Mouse (Mus musculus) forebrain, embryonic 11.5 days (tissue): ENCODE data around the gene Krt42. TPM values are rescaled to one million over a fixed set of nuclear protein-coding genes. Genes with fewer than 3 reads are reported as not detected.
A peak's percentile ranks its signal among the peaks of the same experiment; 100 is the strongest.

Source experiments
- ATAC-seq: fragments of 200-750 bp; cut with Nextera tagmentation; replicated peaks from 2 replicates; pipeline ENCODE4 v1.8.0; 2017; ENCODE audit warnings: moderate TSS enrichment; ENCODE audit not compliant: low FRiP score
- DNase-seq: peaks from one replicate; pipeline ENCODE4 v3.0.0-alpha.2; 2017; ENCODE audit warnings: low spot score
- H3K27ac ChIP-seq: fragments of 300-500 bp; sonication (generic); 2 replicates; pipeline ENCODE4 v1.5.1; 2014; ENCODE audit warnings: low read depth, low read length
- H3K27me3 ChIP-seq: fragments of 300-500 bp; sonication (generic); 2 replicates; pipeline ENCODE4 v1.6.1; 2014; ENCODE audit warnings: mild to moderate bottlenecking, low read length, mixed read lengths; ENCODE audit not compliant: control insufficient read depth, insufficient read depth
- H3K36me3 ChIP-seq: fragments of 300-500 bp; sonication (generic); 2 replicates; pipeline ENCODE4 v1.6.1; 2014; ENCODE audit warnings: mild to moderate bottlenecking, low read length, moderate library complexity, mixed read lengths; ENCODE audit not compliant: control insufficient read depth, insufficient read depth
- H3K4me1 ChIP-seq: fragments of 300-500 bp; sonication (generic); replicated peaks from 2 replicates; pipeline ENCODE4 v1.6.1; 2014; ENCODE audit warnings: low read length, mixed read lengths; ENCODE audit not compliant: control insufficient read depth, insufficient read depth
- H3K4me2 ChIP-seq: fragments of 300-500 bp; sonication (generic); 2 replicates; pipeline ENCODE4 v1.6.1; 2014; ENCODE audit warnings: low read depth, mild to moderate bottlenecking, low read length, moderate library complexity, mixed read lengths; ENCODE audit not compliant: severe bottlenecking
- H3K4me3 ChIP-seq: fragments of 300-500 bp; sonication (generic); 2 replicates; pipeline ENCODE4 v1.5.1; 2014; ENCODE audit warnings: low read depth, low read length
- H3K9ac ChIP-seq: fragments of 300-500 bp; sonication (generic); 2 replicates; pipeline ENCODE4 v1.6.1; 2014; ENCODE audit warnings: low read length
- H3K9me3 ChIP-seq: fragments of 300-500 bp; sonication (generic); 2 replicates; pipeline ENCODE4 v1.6.1; 2016; ENCODE audit warnings: low read length, mixed read lengths; ENCODE audit not compliant: control insufficient read depth
- WGBS: fragments of 180-500 bp; shearing (Covaris S2); extraction: QIAGEN DNeasy Blood & Tissue Kit; methylation state at CpG from one replicate; pipeline ENCODE4 v1.1.7; 2014; 5-methylcytosine and 5-hydroxymethylcytosine counted together
- polyA plus RNA-seq: library from polyadenylated mRNA; unstranded; fragments of >200 nt; fragmentation: Nextera tagmentation; extraction: Ambion mirVana; gene quantifications from 2 replicates; pipeline ENCODE4 v1.2.1, GENCODE M21; 2014

Krt42 gene
- polyA plus RNA-seq, 1 experiment from 2014 or later: not detected

- H3K36me3 ChIP-seq: no peaks in the 10 kb centered on the region
Measured at GRCm38 (mm10) chr11:100288942-100289341, 19.3 kb upstream of the Krt42 start.

GRCm38 (mm10) chr11:100287024-100287423, 17.4 kb upstream of the Krt42 start:
- no peak overlapping the region for H3K9ac ChIP-seq
- no peak for ATAC-seq
- no peaks in the 10 kb centered on the region for H3K9me3 ChIP-seq
- WGBS: 31% methylated on average over 10 of the region's 10 CpGs
- H3K4me3 ChIP-seq: no peak overlapping the region
- H3K36me3 ChIP-seq: no peaks in the 10 kb centered on the region
- DNase-seq: no peak
- no peaks in the 10 kb centered on the region for H3K27me3 ChIP-seq
- peaks cover 5% of the 10 kb centered on the region; the same call in 1 of the 2 replicates for H3K4me1 ChIP-seq
- H3K4me2 ChIP-seq: no peak overlapping the region
- no peak overlapping the region for H3K27ac ChIP-seq

More at GRCm38 (mm10) chr11:100288942-100289341, 19.3 kb upstream of the Krt42 start:
- no peaks in the 10 kb centered on the region for H3K9me3 ChIP-seq
- DNase-seq (no peak), ATAC-seq (no peak)
- H3K4me1 ChIP-seq: peaks cover 5% of the 10 kb centered on the region; the same call in 1 of the 2 replicates
- H3K27me3 ChIP-seq: no peaks in the 10 kb centered on the region
- no peak overlapping the region for H3K9ac ChIP-seq
- H3K4me2 ChIP-seq: no peak overlapping the region
- H3K4me3 ChIP-seq: no peak overlapping the region
- WGBS: 87% methylated on average over 6 of the region's 6 CpGs
- H3K27ac ChIP-seq: no peak overlapping the region

DNA sequence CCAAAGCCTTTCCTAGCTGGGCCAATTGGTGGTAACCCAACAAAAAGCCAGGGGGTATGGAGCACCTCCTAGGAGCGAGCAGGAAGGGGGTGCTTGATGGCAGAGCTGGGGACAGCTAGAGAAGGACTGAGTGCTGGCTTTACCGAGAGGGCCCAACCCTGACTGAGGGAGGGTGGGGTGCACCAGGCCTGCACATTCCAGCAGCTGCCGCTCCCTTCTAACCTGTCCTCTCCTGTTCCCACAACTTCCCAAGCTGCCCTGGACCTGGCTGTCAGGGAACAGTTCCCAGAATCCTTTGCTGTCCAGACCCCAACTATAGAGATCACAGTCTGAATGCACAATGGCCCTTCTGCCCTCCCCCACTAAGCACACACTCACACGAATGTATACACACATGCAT, 15.3 kb upstream of the Krt42 start:
- no peak overlapping the region for H3K9ac ChIP-seq
- no peak overlapping the region for H3K4me2 ChIP-seq
- ATAC-seq (no peak), DNase-seq (no peak)
- H3K36me3 ChIP-seq: no peaks in the 10 kb centered on the region
- no peaks in the 10 kb centered on the region for H3K27me3 ChIP-seq
- no peak overlapping the region for H3K27ac ChIP-seq
- H3K4me1 ChIP-seq: 0 out of 2 replicates have a peak, but pooled peaks cover 2% of the 10 kb centered on the region
- 73% methylated on average over 4 of the region's 4 CpGs for WGBS
- H3K9me3 ChIP-seq: no peaks in the 10 kb centered on the region
- no peak overlapping the region for H3K4me3 ChIP-seq

DNA sequence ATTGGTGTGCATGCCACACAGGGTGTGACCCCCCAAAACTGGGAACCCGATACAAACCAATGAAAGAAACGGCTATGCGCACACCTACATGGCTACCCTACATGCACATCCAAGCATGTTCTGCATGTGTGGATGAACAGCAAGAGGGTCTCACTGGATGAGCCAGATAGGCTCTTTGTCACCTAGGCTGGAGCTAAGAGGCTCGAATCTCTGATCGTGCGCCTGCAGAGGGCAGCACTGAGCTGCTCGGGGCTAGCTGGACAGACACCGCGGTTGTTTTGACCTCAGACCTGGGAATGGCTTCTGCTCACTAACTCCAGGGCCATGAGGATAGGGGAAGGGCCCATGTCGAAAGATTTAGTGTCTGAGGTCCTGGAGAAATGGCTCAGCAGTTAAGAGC, 12.9 kb upstream of the Krt42 start:
- peak; percentile 50; the same call in 1 of the 2 replicates for ATAC-seq

GRCm38 (mm10) chr11:100281596-100282544, 12.2 kb upstream of the Krt42 start:
- Histone ChIP-seq H3K4me2 (no peak overlapping the region), H3K9me3 (no peaks in the 10 kb centered on the region), H3K4me3 (no peak overlapping the region), H3K27me3 (no peaks in the 10 kb centered on the region), H3K36me3 (no peaks in the 10 kb centered on the region), H3K9ac (no peak overlapping the region), H3K27ac (no peak overlapping the region), H3K4me1 (0 out of 2 replicates have a peak, but pooled peaks cover under 1% of the 10 kb centered on the region)
- ATAC-seq (peak; percentile 55; the same call in 1 of the 2 replicates), DNase-seq (peak; percentile 90)
- 21% methylated on average over 11 of the region's 11 CpGs for WGBS

More for the DNA sequence above, 12.9 kb upstream of the Krt42 start:
- WGBS: 23% methylated on average over 10 of the region's 10 CpGs
- H3K9ac ChIP-seq: no peak overlapping the region
- no peak overlapping the region for H3K27ac ChIP-seq
- H3K9me3 ChIP-seq: no peaks in the 10 kb centered on the region
- no peak overlapping the region for H3K4me3 ChIP-seq
- H3K36me3 ChIP-seq: no peaks in the 10 kb centered on the region
- 0 out of 2 replicates have a peak, but pooled peaks cover 2% of the 10 kb centered on the region for H3K4me1 ChIP-seq
- DNase-seq: peak; percentile 91
- no peak overlapping the region for H3K4me2 ChIP-seq
- H3K27me3 ChIP-seq: no peaks in the 10 kb centered on the region

DNA sequence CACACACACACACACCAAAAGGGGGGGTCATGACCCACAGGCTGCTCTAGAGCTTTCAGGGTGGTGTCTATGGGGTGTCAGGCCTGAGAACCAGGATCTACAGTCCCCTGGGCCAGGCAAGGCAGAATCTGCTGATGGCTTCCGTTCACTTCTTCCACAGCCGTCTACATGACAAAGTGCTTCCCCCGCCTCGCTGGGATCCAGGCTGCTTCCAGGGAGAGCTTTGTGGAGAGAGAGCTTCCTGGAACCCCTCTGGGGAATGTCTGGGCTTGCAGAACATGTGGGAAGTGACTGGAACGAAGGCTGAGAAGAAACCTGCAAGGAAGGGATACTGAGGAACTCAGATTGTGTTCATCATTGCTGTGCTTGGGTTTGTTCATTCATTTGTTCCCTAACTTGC, 9.1 kb upstream of the Krt42 start:
- Histone ChIP-seq H3K27ac (no peak overlapping the region), H3K4me2 (no peak overlapping the region), H3K36me3 (no peaks in the 10 kb centered on the region), H3K9ac (no peak overlapping the region), H3K4me3 (no peak overlapping the region), H3K4me1 (peaks cover 2% of the 10 kb centered on the region; the same call in 1 of the 2 replicates), H3K9me3 (no peaks in the 10 kb centered on the region), H3K27me3 (no peaks in the 10 kb centered on the region)
- no peak for DNase-seq
- ATAC-seq: no peak
- WGBS: 77% methylated on average over 5 of the region's 5 CpGs

GRCm38 (mm10) chr11:100277726-100278480, 8.2 kb upstream of the Krt42 start:
- no peaks in the 10 kb centered on the region for H3K27me3 ChIP-seq
- H3K27ac ChIP-seq: no peak overlapping the region
- H3K4me2 ChIP-seq: no peak overlapping the region
- no peak for ATAC-seq
- H3K4me3 ChIP-seq: no peak overlapping the region
- 79% methylated on average over 15 of the region's 15 CpGs for WGBS
- peaks cover 2% of the 10 kb centered on the region; the same call in 1 of the 2 replicates for H3K4me1 ChIP-seq
- no peak for DNase-seq
- no peaks in the 10 kb centered on the region for H3K36me3 ChIP-seq
- H3K9me3 ChIP-seq: no peaks in the 10 kb centered on the region
- no peak overlapping the region for H3K9ac ChIP-seq

DNA sequence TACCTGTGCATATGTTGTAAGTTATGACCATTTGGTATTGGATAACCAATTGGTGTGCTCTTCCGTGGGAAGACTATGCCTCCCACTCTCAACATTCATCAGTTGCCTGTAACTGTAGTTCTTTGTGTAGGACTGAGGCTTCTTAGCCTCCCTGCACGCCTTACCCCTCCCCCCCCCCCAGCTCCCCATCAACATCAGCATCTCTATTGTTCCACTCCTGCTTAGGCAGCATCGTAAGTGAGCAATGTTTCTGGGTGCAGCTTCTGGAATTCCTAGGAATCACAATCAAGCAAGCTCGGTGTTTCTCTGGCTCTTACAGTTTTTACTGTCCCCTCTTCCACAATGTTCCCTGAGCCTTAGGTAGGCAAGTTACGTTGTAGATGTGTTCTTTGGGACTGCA, 5.8 kb upstream of the Krt42 start:
- Histone ChIP-seq H3K4me3 (no peak overlapping the region), H3K9me3 (no peaks in the 10 kb centered on the region)
- 43% methylated on average over 5 of the region's 5 CpGs for WGBS

More for the DNA sequence above, 5.8 kb upstream of the Krt42 start:
- no peak overlapping the region for H3K9ac ChIP-seq
- ATAC-seq (no peak), DNase-seq (no peak)
- H3K27ac ChIP-seq: no peak overlapping the region
- H3K27me3 ChIP-seq: no peaks in the 10 kb centered on the region
- no peaks in the 10 kb centered on the region for H3K36me3 ChIP-seq
- H3K4me1 ChIP-seq: peaks cover 2% of the 10 kb centered on the region; the same call in 1 of the 2 replicates
- no peak overlapping the region for H3K4me2 ChIP-seq
